Comparison of ENCODE assay signal across 16 mouse cellular contexts in the genomic region with DNA sequence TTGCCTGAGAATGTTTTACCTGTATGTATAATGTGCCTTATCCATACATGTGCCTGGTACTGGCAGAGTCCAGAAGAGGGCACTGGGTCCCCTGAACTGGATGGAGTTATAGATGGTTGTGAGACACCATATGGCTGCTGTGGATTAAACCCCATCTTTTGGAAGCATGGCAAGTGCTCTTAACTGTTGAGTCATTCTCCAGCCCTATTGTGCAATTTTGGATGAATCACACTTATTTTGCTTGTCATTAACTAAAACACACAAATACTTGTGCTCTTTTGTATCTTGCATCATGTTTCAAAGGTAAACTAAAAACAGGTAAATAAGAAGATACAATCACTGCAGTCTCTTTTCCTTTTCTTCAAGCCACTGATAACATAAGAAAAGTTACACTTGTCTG.
"Had no signal": no experiment of that assay in that cellular context is flagged by ENCODE, and none has a peak within 500 bp of the region (broad histone marks: within the 10 kb centered on the region; RNA-seq: fewer than 3 reads in every experiment).

No protein-coding gene starts in this region.

- H3K27me3 ChIP-seq: kidney, embryonic 15.5 days; limb, embryonic 15.5 days; megakaryocyte, embryonic 14.5 days; midbrain, embryonic 15.5 days; neural tube, embryonic 13.5 days; stomach, embryonic 15.5 days had no signal

- ATAC-seq: midbrain, embryonic 15.5 days had no signal

- H3K36me3 ChIP-seq: kidney, embryonic 15.5 days; limb, embryonic 15.5 days; midbrain, embryonic 15.5 days; neural tube, embryonic 13.5 days; stomach, embryonic 15.5 days had no signal

- H3K4me2 ChIP-seq: kidney, embryonic 15.5 days; limb, embryonic 15.5 days; midbrain, embryonic 11.5 days; midbrain, embryonic 15.5 days; neural tube, embryonic 13.5 days; stomach, embryonic 15.5 days had no signal

- H3K4me3 ChIP-seq: kidney, embryonic 15.5 days; left cerebral cortex, adult 2 months; limb, embryonic 15.5 days; megakaryocyte, embryonic 14.5 days; midbrain, embryonic 15.5 days; neural tube, embryonic 13.5 days; stomach, embryonic 15.5 days had no signal

- DNase-seq: kidney, adult 2 months; kidney, postnatal 14 days; lung, adult 18-20 months; lung, postnatal 4 days; retina, postnatal 1 day; right cerebral cortex, postnatal 14 days; thymus, adult 2 months; thymus, postnatal 25 days had no signal
